Mouse (Mus musculus) limb, embryonic 15.5 days (tissue): Measurements from ENCODE around the gene Nyap1. TPM values are rescaled to one million over a fixed set of nuclear protein-coding genes. Genes with fewer than 3 reads are reported as not detected.

ENCODE experiments used
- ATAC-seq: fragments of 200-750 bp; cut with Nextera tagmentation; 2 replicates; pipeline ENCODE4 v1.8.0; 2017; ENCODE audit warnings: low read depth, moderate TSS enrichment; ENCODE audit not compliant: insufficient number of reproducible peaks, low FRiP score, low TSS enrichment
- H3K27ac ChIP-seq: fragments of 300-500 bp; sonication (generic); 2 replicates; pipeline ENCODE4 v1.5.1; 2015; ENCODE audit warnings: moderate library complexity, mild to moderate bottlenecking, inconsistent platforms
- H3K27me3 ChIP-seq: fragments of 300-500 bp; sonication (generic); 2 replicates; pipeline ENCODE4 v1.6.1; 2015; ENCODE audit warnings: inconsistent platforms
- H3K36me3 ChIP-seq: fragments of 300-500 bp; sonication (generic); 2 replicates; pipeline ENCODE4 v1.6.1; 2015; ENCODE audit warnings: inconsistent platforms
- H3K4me1 ChIP-seq: fragments of 300-500 bp; sonication (generic); 2 replicates; pipeline ENCODE4 v1.6.1; 2015; ENCODE audit warnings: inconsistent platforms
- H3K4me2 ChIP-seq: fragments of 300-500 bp; sonication (generic); 2 replicates; pipeline ENCODE4 v1.6.1; 2015; ENCODE audit warnings: mild to moderate bottlenecking, inconsistent platforms
- H3K4me3 ChIP-seq: fragments of 300-500 bp; sonication (generic); 2 replicates; pipeline ENCODE4 v1.5.1; 2015; ENCODE audit warnings: mild to moderate bottlenecking, inconsistent platforms
- H3K9ac ChIP-seq: fragments of 300-500 bp; sonication (generic); 2 replicates; pipeline ENCODE4 v1.6.1; 2015; ENCODE audit warnings: inconsistent platforms
- H3K9me3 ChIP-seq: fragments of 300-500 bp; sonication (generic); 2 replicates; pipeline ENCODE4 v1.6.1; 2016; ENCODE audit warnings: inconsistent platforms
- WGBS: fragments of 180-500 bp; shearing (Covaris S2); methylation state at CpG from one replicate; pipeline ENCODE4 v1.1.7; 2015; 5-methylcytosine and 5-hydroxymethylcytosine counted together
- polyA plus RNA-seq: library from polyadenylated mRNA; unstranded; fragments of >200 nt; fragmentation: Nextera tagmentation; extraction: Ambion mirVana; gene quantifications from 2 replicates; pipeline ENCODE4 v1.2.1, GENCODE M21; 2015

Gene Nyap1
- polyA plus RNA-seq, 1 experiment from 2014 or later: 3.5 TPM

DNA sequence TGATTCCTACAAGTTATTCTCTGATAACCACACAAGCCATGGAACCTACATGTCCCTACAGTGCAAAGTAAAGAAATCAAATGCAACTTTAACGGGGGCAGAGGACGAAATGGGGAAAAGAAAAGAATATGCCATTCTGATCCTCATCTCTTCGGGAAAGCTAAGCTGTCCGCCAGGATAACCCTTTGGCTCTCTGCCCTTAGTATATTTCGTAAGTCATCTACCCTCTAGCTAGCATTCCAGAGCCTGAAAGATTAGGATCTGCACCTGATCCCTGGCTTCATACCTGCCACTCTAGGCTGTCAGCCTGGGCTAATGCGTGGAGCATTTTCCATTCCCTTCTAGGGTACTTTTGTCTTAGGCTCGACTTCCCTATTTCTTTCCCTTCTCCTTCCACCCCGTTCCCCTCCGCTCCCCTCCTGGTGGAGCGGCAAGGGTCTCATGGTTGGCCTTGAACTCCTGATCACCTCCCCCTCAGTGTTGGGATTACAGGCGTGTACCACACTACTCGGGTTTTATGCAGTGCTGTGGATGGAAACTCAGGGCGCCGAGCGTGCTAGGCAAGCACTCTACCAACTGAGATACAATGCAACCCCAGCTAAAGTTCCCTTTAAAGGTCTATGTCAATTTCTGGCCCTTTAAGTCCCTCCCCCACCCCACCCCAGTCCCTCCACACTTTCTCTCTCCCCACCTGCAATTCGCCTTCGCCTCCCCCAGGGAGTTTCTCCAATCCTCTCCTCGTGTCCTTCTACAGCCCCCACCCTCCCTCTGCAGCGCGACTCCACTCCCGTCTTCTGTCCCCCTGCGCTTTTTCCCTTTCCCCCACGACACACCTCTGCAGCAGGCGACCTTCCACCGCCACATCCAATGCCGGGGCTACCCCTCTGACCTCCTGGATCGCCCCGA, 57.8 kb downstream of the Nyap1 start:
- peak overlapping the region; percentile 94 for H3K4me2 ChIP-seq
- H3K4me3 ChIP-seq: peak overlapping the region; percentile 78
- WGBS: 11% methylated on average over 28 of the region's 28 CpGs
- H3K4me1 ChIP-seq: peaks cover 19% of the 10 kb centered on the region
- no peak for ATAC-seq
- H3K27me3 ChIP-seq: no peaks in the 10 kb centered on the region
- H3K27ac ChIP-seq: no peak overlapping the region
- H3K9ac ChIP-seq: peak overlapping the region; percentile 62
- H3K36me3 ChIP-seq: no peaks in the 10 kb centered on the region
- no peaks in the 10 kb centered on the region for H3K9me3 ChIP-seq

DNA sequence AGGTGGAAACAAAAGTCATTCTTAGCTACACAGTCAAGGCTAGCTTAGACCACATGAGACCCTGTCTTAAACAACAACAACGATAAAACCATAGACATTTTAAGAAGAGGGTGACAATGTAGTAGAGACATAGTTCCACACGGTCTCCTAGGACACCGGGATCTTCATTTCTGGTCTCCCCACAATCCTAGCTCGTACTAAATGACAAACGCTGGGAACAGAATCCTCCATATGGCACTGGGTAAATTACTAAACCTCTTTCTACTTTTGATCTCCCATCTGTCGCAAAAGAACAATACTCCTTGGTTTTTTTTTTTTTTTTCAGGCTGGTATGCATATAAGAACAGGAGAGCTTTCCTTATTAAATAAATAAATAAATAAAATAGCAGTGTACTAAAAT, 58.9 kb downstream of the Nyap1 start:
- H3K36me3 ChIP-seq: no peaks in the 10 kb centered on the region
- no peak overlapping the region for H3K9ac ChIP-seq
- no peak for ATAC-seq
- H3K9me3 ChIP-seq: no peaks in the 10 kb centered on the region
- no peak overlapping the region for H3K4me3 ChIP-seq
- H3K4me2 ChIP-seq: no peak overlapping the region
- H3K4me1 ChIP-seq: peaks cover 19% of the 10 kb centered on the region
- no peaks in the 10 kb centered on the region for H3K27me3 ChIP-seq
- H3K27ac ChIP-seq: no peak overlapping the region
- 85% methylated on average over 6 of the region's 6 CpGs for WGBS

Other genes with a start within 250 kb of the Nyap1 start
- 46.5 and 46.7 TPM in 2 replicates for gene Pop7, start 239.1 kb downstream of the Nyap1 start, polyA plus RNA-seq
- 10.3 and 12.0 TPM in 2 replicates for gene Gigyf1, start 223.1 kb downstream of the Nyap1 start, polyA plus RNA-seq
- 0.26 TPM in 1 of 2 replicates, not detected in the other for gene Epo, start 208.4 kb downstream of the Nyap1 start, polyA plus RNA-seq
- gene Gnb2, start 208.1 kb downstream of the Nyap1 start, polyA plus RNA-seq: 350 and 394 TPM in 2 replicates
- gene Actl6b, start 188.1 kb downstream of the Nyap1 start, polyA plus RNA-seq: 0.35 and 0.36 TPM in 2 replicates
- 1.4 and 1.6 TPM in 2 replicates for gene Tfr2, start 171.8 kb downstream of the Nyap1 start, polyA plus RNA-seq
- 40.6 and 41.8 TPM in 2 replicates for gene Mospd3, start 140.5 kb downstream of the Nyap1 start, polyA plus RNA-seq
- gene Pcolce, start 127.8 kb downstream of the Nyap1 start, polyA plus RNA-seq: 303 and 362 TPM in 2 replicates
- 0.09 TPM in 1 of 2 replicates, not detected in the other for gene Fbxo24, start 112.6 kb downstream of the Nyap1 start, polyA plus RNA-seq
- gene Lrch4, start 112.5 kb downstream of the Nyap1 start, polyA plus RNA-seq: 32.8 and 34.1 TPM in 2 replicates
- 8.0 and 8.5 TPM in 2 replicates for gene Gm20605, start 112.4 kb downstream of the Nyap1 start, polyA plus RNA-seq
- gene Sap25, start 100.3 kb downstream of the Nyap1 start, polyA plus RNA-seq: 4.8 and 6.0 TPM in 2 replicates
- 0.19 and 0.38 TPM in 2 replicates for gene Irs3, start 95.9 kb downstream of the Nyap1 start, polyA plus RNA-seq
- 15.9 and 17.4 TPM in 2 replicates for gene Agfg2, start 56.9 kb downstream of the Nyap1 start, polyA plus RNA-seq
- gene Tsc22d4, start 4.1 kb upstream of the Nyap1 start, polyA plus RNA-seq: 169 and 197 TPM in 2 replicates
- gene Ppp1r35, start 37.2 kb upstream of the Nyap1 start, polyA plus RNA-seq: 22.2 and 27.8 TPM in 2 replicates
- gene Mepce, start 46.0 kb upstream of the Nyap1 start, polyA plus RNA-seq: 8.7 and 9.2 TPM in 2 replicates
- gene Zcwpw1, start 46.2 kb upstream of the Nyap1 start, polyA plus RNA-seq: 19.7 and 24.4 TPM in 2 replicates
- gene Pilra, start 94.7 kb upstream of the Nyap1 start, polyA plus RNA-seq: 0.58 and 1.2 TPM in 2 replicates
- 0.29 and 0.40 TPM in 2 replicates for gene Pilrb1, start 116.5 kb upstream of the Nyap1 start, polyA plus RNA-seq
- gene Pilrb2, start 130.2 kb upstream of the Nyap1 start, polyA plus RNA-seq: 0.22 and 1.2 TPM in 2 replicates
- 0.15 and 0.19 TPM in 2 replicates for gene Cyp3a13, start 180.0 kb upstream of the Nyap1 start, polyA plus RNA-seq
- 0.40 and 0.67 TPM in 2 replicates for gene Gjc3, start 221.5 kb upstream of the Nyap1 start, polyA plus RNA-seq
- gene Azgp1, start 239.9 kb upstream of the Nyap1 start, polyA plus RNA-seq: not detected in 2 replicates